Mouse (Mus musculus) layer of hippocampus, adult 9-10 months (tissue): ENCODE data around the gene Dusp11.
"Not testable (repeated sequence)": the region's sequence is repeated elsewhere in the genome, so short reads cannot be mapped to it uniquely, and the experiment has no call there.

Experiments used
- DNase-seq: peaks from one replicate; pipeline ENCODE4 v3.0.0; 2022; ENCODE audit warnings: low spot score

Gene Dusp11

GRCm38 (mm10) chr6:85961101-85962091 lies at the start of gene Dusp11:
Gene Dusp11, minus strand, starts transcription at chr6:85961667.
- peak; percentile 81 for DNase-seq

GRCm38 (mm10) chr6:86009980-86010379 lies 48.5 kb upstream of the Dusp11 start:
- DNase-seq, result no peak

- peak; percentile 46 for DNase-seq
Observed at GRCm38 (mm10) chr6:86004271-86005148, 43.0 kb upstream of the Dusp11 start.

GRCm38 (mm10) chr6:86003405-86003925 lies 42.0 kb upstream of the Dusp11 start:
- no peak for DNase-seq

DNA sequence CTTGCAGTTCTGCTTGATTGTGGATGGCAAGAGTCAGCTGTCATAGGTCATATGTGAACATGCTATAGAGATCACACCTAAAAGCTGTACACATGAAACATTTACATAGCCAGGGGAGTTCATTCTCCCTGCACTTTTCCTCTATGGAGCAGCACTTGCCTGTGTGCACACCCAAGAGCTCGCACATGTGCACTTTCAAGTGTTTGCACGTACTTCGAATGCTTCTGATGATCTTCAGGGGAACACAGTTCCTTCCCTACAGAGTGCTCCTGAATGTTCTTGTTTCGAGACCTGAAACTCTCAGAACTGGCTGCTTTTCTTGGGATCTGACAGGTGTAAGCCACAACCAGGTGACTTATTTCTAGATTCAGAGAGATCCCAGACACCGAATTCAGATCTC lies 29.3 kb upstream of the Dusp11 start:
- not testable (repeated sequence) for DNase-seq

- DNase-seq, result not testable (repeated sequence)
Observed at GRCm38 (mm10) chr6:85989570-85989969, 28.1 kb upstream of the Dusp11 start.

DNA sequence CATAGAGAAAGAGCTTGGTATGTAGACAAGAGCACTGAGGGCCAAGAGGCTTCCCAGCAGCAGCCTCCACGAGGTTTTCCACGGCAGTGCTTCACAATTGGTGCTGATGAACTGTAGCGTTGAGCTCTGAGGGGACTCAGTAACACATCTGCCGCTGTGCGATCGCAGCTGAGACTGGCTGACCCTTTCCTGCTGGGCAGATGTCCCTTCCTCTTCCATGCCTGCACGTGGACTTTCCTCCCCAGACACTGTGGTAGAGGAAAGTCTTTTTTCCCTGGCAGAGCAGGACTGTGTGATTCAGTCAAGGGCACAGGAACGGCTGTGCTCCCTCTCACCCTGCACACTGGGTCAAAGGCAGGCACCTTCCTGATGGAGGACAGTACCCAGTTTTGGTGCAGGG lies 22.9 kb upstream of the Dusp11 start:
- DNase-seq, result no peak

DNA sequence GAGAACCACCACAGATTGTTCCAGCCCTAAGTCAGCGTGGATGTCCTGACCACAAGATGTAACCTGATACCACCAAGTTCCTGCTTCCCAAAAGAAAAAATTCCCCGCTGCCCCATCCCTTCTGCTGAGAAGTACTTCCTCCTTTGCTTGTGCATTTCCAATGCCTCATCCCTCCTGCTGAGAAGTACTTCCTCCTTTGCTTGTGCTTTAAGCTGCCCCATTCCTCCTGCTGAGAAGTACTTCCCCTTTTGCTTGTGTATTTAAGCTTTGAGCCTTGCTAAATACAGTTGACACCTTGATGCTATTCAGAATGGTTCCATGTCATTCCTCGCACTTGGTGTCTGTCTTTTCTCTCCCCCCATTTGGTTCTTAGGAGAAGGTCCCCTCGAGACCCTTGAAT lies 17.3 kb upstream of the Dusp11 start:
- not testable (repeated sequence) for DNase-seq

DNA sequence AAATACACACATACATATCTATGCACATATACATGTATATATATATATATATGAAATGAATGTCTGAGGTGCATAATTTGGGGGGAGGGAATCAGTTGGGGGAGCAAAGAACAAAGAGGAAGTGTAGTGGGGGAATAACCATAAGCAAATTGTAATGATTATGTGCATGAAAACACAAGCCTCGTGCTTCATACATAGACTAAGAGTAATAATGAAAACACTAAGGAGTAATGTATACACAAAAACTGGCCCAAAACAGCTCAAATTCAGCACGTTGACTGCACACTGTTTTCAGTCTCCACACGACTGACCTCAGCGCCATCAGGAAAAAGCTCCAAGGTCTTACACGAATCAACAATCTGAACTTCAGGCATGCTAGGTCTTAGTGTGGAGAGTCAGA lies 14.8 kb upstream of the Dusp11 start:
- no peak for DNase-seq

- DNase-seq, result no peak
Observed at GRCm38 (mm10) chr6:85975761-85976160, 14.3 kb upstream of the Dusp11 start.

DNA sequence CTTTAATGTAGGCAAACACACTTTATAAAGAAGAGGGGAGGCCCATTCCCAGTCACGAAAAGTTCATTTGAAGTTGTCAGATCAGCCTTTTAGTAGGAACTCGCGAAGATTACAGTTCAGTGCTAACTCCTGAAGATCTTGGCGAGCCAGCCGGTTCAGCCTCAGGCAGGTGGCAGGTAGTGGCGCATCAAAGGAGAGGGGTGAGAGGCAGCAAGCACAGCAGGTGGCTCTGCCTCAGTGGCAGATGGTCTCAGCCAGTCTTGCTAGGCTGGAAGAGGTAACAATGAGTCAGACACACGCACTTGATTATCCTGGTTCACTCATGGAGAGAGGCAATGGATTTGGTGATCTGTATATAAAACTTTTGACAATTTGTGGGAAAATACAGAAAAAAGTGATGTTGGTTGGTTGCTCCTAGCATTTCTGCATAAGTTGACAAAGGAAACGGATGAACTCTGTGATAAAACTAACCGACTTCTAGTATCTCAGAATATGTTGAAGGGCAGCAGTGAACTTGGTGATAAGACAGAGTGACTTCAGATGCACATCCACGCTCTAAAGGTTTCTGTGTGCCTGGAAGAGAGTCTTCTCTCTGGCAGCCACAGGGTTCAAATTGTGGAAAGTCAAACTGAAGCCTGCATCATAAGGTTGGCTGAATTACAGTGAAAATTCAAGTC lies 13.6 kb upstream of the Dusp11 start:
- DNase-seq, result no peak

GRCm38 (mm10) chr6:85973336-85973735 lies 11.9 kb upstream of the Dusp11 start:
- DNase-seq, result no peak

DNA sequence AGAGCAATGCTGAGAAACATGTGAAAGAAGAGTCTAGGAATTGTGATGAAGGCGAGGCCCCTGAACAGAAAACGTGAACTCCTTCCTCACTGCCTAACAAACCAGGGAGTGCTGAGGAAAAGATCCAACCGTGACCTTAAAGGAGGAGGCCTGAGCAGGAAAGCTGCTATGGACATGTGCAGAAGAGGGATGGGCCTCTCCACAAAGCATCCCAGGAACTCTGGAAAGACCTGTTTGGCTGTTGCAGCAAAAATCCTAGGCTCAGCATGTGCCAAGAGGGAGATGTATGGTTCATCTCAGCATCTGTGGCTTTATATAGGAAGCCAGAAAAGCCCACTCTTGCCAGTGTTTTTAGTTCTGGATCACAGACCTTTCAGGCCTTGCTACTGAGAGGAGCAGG lies 11.2 kb upstream of the Dusp11 start:
- no peak for DNase-seq

GRCm38 (mm10) chr6:85969889-85970288 lies 8.4 kb upstream of the Dusp11 start:
- no peak for DNase-seq

DNA sequence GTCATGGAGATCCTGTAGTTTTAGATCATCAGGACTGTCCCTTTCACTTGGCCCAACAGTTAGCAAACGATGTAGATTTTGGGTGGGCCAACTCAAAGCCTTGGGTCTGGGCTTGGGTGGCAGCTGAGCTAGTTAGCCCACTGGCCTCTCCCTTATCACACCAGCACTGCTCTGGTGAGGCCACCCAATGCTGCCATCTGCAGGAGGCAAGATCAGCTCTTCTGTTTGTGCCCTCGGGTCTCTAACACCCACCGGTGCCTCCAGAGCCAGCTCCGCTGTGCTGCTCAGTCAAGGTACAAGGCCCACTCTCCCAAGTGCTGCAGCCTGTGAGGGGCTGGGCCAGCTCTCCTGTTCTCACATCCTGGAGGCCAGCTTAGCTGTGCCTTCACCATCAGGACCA lies 5.2 kb upstream of the Dusp11 start:
- no peak for DNase-seq

- DNase-seq, result not testable (repeated sequence)
Observed at GRCm38 (mm10) chr6:85966081-85966480, 4.6 kb upstream of the Dusp11 start.

- no peak for DNase-seq
Observed at GRCm38 (mm10) chr6:85957581-85957980, 3.9 kb downstream of the Dusp11 start.

DNA sequence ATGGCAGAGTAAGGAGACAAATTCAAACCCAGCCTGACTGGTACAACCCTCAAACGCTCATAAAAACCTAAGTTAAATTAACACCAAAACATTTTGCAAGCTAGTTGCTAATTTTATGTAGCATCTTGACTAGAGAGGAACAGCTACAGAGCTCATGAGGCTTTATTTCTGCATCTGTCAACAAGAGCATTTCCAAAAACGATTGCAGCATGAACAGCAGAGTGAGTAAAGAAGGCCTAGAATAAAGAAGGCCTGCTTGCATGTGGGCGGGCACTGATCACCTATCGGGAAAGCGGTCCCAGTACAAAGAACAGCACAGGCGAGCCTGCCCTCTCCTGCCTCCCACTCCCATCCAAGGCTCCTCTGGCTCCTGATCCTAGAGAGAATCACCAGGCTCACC lies 12.9 kb downstream of the Dusp11 start:
- DNase-seq, result no peak

- no peak for DNase-seq
Observed at GRCm38 (mm10) chr6:85942469-85942868, 19.0 kb downstream of the Dusp11 start.

GRCm38 (mm10) chr6:85938701-85939100 lies 22.8 kb downstream of the Dusp11 start:
- no peak for DNase-seq

DNA sequence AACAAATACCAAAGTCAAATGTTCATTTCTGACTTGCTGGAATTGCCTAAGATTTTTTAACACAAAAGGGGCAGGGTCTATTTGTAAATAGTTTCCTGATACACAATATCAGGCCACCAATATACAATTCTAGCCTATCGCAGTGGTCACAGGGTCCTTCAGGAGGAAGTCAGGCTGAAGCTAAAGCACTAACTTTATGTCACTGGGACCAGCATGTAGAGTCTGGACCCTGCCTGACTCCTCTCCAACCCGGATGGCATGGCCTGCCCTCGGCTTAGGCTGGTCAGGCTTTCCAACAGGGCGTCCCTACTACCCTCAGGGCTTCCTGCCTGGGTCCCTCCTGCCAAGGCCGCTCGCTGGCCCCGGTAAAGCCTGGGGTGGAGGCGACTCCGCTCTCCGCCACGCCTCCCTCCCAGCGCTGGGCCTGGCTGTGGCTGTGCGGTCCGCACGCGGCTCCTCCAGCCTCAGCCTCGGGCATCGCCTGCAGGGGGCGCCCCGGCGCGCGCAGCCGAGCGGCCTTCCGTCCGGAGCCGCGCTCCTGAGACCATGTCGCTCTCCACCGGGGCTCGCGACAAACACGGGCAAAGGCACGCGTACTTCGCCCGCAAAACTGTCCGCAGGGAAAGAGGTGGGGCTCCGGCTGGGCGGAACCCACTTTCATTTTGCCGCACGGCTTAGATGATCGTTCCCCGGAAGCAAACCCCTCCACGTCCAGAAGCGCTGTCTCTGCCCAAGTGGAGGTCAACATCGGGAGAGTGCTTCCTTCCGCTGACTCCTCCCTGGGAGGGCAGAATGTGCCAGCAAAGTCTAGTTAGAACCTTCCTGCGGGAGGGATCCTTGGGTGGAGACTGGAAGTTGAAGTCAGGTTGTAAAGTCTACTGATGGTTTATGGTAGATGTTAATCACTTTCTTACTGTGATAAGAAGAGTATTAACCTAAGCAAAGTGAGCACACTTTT lies 24.7 kb downstream of the Dusp11 start:
- DNase-seq, result peak; percentile 61
